Comparison of ENCODE assay signal across 23 mouse cellular contexts in genomic region chr7:34321119-34321518, GRCm38 (mm10). TPM values are rescaled to one million over a fixed set of nuclear protein-coding genes. Genes with fewer than 3 reads are reported as not detected.
DNase-seq lines count a peak whose midpoint lies in the region; ATAC-seq and TF ChIP-seq lines count a peak whose summit lies in the region.
"Had no signal": no experiment of that assay in that cellular context is flagged by ENCODE, and none has a peak within 500 bp of the region (broad histone marks: within the 10 kb centered on the region; RNA-seq: fewer than 3 reads in every experiment).

No protein-coding gene starts in this region.

- peak; percentile 53 for DNase-seq in adrenal gland, postnatal 14 days
- DNase-seq in adrenal gland, adult 18-20 months (ENCODE audit: low spot score in 2 of 2): no peak
- DNase-seq in left cerebral cortex, adult 2 months (ENCODE audit: extremely low spot score in 1 of 2, low spot score in 2 of 2): no peak
- no peak for DNase-seq in left cerebral cortex, postnatal 14 days (ENCODE audit: low spot score in 2 of 2)
- DNase-seq in testis, postnatal 14 days (ENCODE audit: low spot score): no peak
- DNase-seq: adrenal gland, postnatal 25 days; B cell, adult 2 months; cerebellum, adult 18-20 months; cerebellum, adult 9-10 months; cerebellum, postnatal 14 days; forebrain, postnatal 0 days; gastrocnemius, adult 2 months; gastrocnemius, postnatal 14 days had no signal

- H3K79me2 ChIP-seq in myocyte (ENCODE audit: control insufficient read depth, insufficient read depth): no peaks in the 10 kb centered on the region

- 78% methylated on average over 5 of the region's 5 CpGs for WGBS in neural tube, embryonic 15.5 days

- peak overlapping the region; percentile 47; the same call in 1 of the 2 replicates for H3K27ac ChIP-seq in left cerebral cortex, adult 2 months
- peak overlapping the region; percentile 1; the same call in 1 of the 2 replicates for H3K27ac ChIP-seq in testis, adult 2 months (ENCODE audit: control insufficient read depth, insufficient read depth, low read depth, low read length)
- no peak overlapping the region for H3K27ac ChIP-seq in neural tube, embryonic 15.5 days (replicated peaks)
- H3K27ac ChIP-seq: gastrocnemius, adult 2 months; hindbrain, embryonic 12.5 days; hindbrain, embryonic 15.5 days had no signal

- H3K36me3 ChIP-seq in testis, adult 2 months (ENCODE audit: control insufficient read depth, insufficient read depth, low read length): no peaks in the 10 kb centered on the region
- H3K36me3 ChIP-seq in myocyte (ENCODE audit: control insufficient read depth, insufficient read depth): no peaks in the 10 kb centered on the region
- H3K36me3 ChIP-seq in neural tube, embryonic 15.5 days: no peaks in the 10 kb centered on the region
- H3K36me3 ChIP-seq: G1E; hindbrain, embryonic 12.5 days; hindbrain, embryonic 15.5 days had no signal

- H3K4me2 ChIP-seq in myocyte (ENCODE audit: low read depth): peak overlapping the region; percentile 82
- no peak overlapping the region for H3K4me2 ChIP-seq in neural tube, embryonic 15.5 days
- H3K4me2 ChIP-seq: heart, embryonic 11.5 days; hindbrain, embryonic 12.5 days; hindbrain, embryonic 15.5 days had no signal

- H3K4me3 ChIP-seq in left cerebral cortex, adult 2 months: no peak overlapping the region
- H3K4me3 ChIP-seq in testis, adult 2 months (ENCODE audit: control insufficient read depth, low read depth, low read length): no peak overlapping the region
- peak overlapping the region; percentile 15 for H3K4me3 ChIP-seq in myocyte
- no peak overlapping the region for H3K4me3 ChIP-seq in neural tube, embryonic 15.5 days (replicated peaks)
- H3K4me3 ChIP-seq: gastrocnemius, adult 2 months; hindbrain, embryonic 12.5 days; hindbrain, embryonic 15.5 days had no signal

- TF ChIP-seq CTCF in left cerebral cortex, adult 2 months (IDR thresholded peaks at IDR 0.05): no peak
- TF ChIP-seq CTCF in testis, adult 2 months (IDR thresholded peaks at IDR 0.05; ENCODE audit: control insufficient read depth, insufficient read depth, insufficient replicate concordance, low read depth, low read length): no peak

- H3K27me3 ChIP-seq in testis, adult 2 months (ENCODE audit: control insufficient read depth, insufficient read depth, low read length): no peaks in the 10 kb centered on the region
- H3K27me3 ChIP-seq in myocyte (ENCODE audit: control insufficient read depth, insufficient read depth, insufficient read length): no peaks in the 10 kb centered on the region
- H3K27me3 ChIP-seq in neural tube, embryonic 15.5 days (replicated peaks): no peaks in the 10 kb centered on the region
- H3K27me3 ChIP-seq: CH12.LX; hindbrain, embryonic 12.5 days; hindbrain, embryonic 15.5 days; Patski had no signal

- TF ChIP-seq POLR2A in testis, adult 2 months (IDR thresholded peaks at IDR 0.05; ENCODE audit: control insufficient read depth, low read depth, low read length): no peak
- no peak for TF ChIP-seq POLR2A in myocyte (IDR thresholded peaks at IDR 0.05; ENCODE audit: insufficient read length, low read depth)

- H3K4me1 ChIP-seq in testis, adult 2 months (ENCODE audit: control insufficient read depth, insufficient read depth, low read length): peaks cover 2% of the 10 kb centered on the region; the same call in 1 of the 2 replicates
- H3K4me1 ChIP-seq in neural tube, embryonic 15.5 days: peaks cover 9% of the 10 kb centered on the region; the same call in 1 of the 2 replicates
- H3K4me1 ChIP-seq: hindbrain, embryonic 12.5 days; hindbrain, embryonic 15.5 days had no signal

- intact Hi-C loops in left cerebral cortex, adult 2 months (cut with DNase I): no loop called here
- intact Hi-C loops in left cerebral cortex, postnatal 14 days (cut with DNase I): no loop called here

- no peak for ATAC-seq in neural tube, embryonic 15.5 days (ENCODE audit: low FRiP score)
- ATAC-seq: forebrain, embryonic 14.5 days; forebrain, postnatal 0 days had no signal

- no peak overlapping the region for H3ac ChIP-seq in myocyte (ENCODE audit: control insufficient read depth, insufficient read length)

- H3K9me3 ChIP-seq in neural tube, embryonic 15.5 days (replicated peaks): no peaks in the 10 kb centered on the region
- H3K9me3 ChIP-seq: hindbrain, embryonic 12.5 days; hindbrain, embryonic 15.5 days had no signal

- no peak overlapping the region for H3K9ac ChIP-seq in neural tube, embryonic 15.5 days (replicated peaks)
- H3K9ac ChIP-seq: forebrain, postnatal 0 days; hindbrain, embryonic 12.5 days; hindbrain, embryonic 15.5 days had no signal

TF ChIP-seq in myocyte, 11 proteins besides CTCF, POLR2A, EP300 and RAD21:
- TF ChIP-seq CEBPB (IDR thresholded peaks at IDR 0.05; ENCODE audit: insufficient read depth, poor library complexity, severe bottlenecking): no peak
- peak in 1 of 3 experiments; percentile 8 for TF ChIP-seq MYOG (IDR thresholded peaks at IDR 0.05; ENCODE audit: control insufficient read depth in 1 of 3, insufficient read depth in 1 of 3, insufficient read length in 2 of 3, low read depth in 2 of 3)

RNA-seq across cellular contexts. Expression of gene 4931406P16Rik, which starts 7.8 kb away (rescaled TPM):
- 103 and 156 TPM in 2 replicates for total RNA-seq in adrenal gland, postnatal 14 days (2021)
- total RNA-seq in adrenal gland, adult 18-20 months (2021): 10 to 100 TPM; 54.7 to 57.1 TPM
- 10 to 100 TPM; 40.7 to 42.8 TPM for total RNA-seq in left cerebral cortex, adult 2 months (2021)
- 10 to 100 TPM; 40.2 to 49.3 TPM for total RNA-seq in left cerebral cortex, postnatal 14 days (2021)
- polyA plus RNA-seq in testis, adult 2 months (2012; rRNA removed): 16.3 and 17.6 TPM in 2 replicates
- polyA plus RNA-seq in myocyte (2012; fragmentation: generic; extraction: Trizol): 14.5 TPM
- polyA plus RNA-seq in neural tube, embryonic 15.5 days (2015; fragmentation: Nextera tagmentation; extraction: Ambion mirVana): 30.1 and 30.8 TPM in 2 replicates
